Mouse (Mus musculus): Measurements from ENCODE around the gene Cyb5r2. TPM values are rescaled to one million over a fixed set of nuclear protein-coding genes. Genes with fewer than 3 reads are reported as not detected.

Gene Cyb5r2
- total RNA-seq, 4 experiments from 2014 or later: not detected

DNA sequence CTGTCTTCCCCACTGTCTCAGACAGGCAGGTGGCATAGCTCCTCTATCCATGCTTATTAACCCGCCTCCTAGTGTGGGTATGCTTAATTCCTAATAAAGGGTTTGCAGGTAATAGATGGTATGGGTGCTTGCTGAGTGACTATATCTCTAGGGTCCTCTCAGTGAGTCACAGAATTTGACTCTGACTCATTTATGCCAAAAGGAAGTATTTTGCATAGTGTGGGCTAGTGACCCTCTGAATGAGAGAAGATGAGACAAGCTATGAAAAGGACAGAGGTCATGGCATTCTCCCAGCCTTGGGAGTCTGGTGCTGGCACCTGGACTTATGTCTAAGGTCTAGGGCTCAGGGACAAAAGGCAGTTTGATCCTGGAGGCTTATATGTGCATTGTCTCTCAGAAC, 37.1 kb downstream of the Cyb5r2 start:
- no peak for DNase-seq

DNA sequence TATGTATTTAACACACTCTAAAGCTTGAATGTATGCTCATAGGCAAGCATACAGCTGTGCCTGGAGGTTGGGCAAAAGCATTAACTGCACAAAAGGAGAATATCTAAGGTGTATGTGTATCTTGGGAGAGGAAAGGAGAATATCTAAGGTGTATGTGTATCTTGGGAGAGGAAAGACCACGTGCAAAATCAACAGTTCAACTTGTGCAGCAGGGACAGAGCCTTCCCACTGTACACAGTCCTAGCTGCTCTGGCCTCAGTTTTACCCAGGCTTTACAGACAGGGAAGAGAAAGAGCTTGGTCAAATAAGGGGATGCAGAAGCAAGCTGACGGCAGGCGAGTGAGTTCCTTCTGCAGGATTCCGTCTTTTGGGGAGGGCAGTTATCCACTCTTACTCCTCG, 43.8 kb downstream of the Cyb5r2 start:
- DNase-seq: no peak

DNA sequence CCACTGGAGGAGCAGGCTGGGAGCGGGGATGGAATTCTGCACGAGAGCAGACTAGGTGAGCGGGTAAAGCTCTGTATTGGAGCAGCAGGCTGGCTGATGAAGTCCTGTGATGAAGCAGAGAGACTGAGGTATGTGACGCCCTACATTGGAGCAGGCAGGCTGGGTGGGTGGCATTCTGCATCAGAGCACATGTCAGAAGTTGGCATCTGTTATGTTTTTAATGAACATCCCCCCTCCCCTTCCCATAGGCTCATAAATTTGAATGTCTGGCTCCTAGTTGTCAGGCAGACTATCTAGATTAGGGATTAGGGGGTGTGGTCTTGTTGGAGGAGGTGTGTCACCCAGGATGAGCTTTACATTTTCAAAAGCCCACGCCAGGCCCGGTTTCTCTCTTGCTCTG, 45.1 kb downstream of the Cyb5r2 start:
- no peak for DNase-seq

DNA sequence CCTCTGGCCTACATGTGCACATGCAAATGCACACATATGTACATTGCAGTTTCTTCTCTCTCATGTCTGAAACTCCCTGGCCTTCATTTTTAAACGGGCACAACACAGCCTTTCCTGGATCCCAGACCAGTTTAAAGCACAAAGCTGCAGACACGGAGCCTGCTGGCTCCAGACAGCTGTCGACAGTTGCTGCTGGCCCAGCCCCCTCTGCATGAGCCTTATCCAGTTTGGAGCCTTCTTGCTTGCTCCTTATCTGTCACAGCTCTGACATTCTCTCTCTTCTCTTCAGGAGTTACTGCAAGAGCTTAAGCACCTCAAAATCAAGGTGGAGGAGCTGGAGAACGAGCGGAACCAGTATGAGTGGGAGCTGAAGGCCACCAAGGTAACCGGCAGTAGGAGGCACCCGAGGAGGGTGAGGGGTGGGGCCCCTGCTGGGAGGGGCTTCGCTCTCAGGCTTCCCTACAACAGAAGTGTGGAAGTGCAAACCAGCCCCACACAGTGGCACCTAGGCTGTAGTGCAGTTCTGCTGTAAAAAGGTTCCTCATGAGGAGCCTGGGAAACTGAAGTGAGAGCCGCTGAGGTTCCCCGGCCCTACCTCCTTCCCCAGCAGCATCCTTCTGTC, 49.2 kb downstream of the Cyb5r2 start:
- peak; percentile 64 for DNase-seq

DNA sequence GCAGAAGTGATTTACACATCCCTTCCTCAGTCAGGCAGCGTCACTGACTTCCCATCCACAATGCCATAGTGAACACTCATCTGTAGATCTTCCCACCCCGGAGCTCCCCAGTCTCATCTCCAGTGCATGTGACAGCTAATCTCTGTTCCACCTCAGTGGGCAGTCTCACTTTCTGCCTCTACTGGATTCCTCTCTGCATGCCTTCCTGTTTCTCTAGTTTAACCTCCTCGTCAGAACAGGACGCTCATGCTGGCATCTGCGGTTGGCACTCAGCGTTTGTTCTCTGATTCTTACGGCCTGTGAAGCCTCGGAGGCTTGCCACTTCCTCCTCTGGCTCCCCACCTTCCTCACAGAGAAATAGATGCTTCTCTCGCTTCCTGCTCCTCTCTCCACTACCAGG, 50.2 kb downstream of the Cyb5r2 start:
- DNase-seq: no peak

DNA sequence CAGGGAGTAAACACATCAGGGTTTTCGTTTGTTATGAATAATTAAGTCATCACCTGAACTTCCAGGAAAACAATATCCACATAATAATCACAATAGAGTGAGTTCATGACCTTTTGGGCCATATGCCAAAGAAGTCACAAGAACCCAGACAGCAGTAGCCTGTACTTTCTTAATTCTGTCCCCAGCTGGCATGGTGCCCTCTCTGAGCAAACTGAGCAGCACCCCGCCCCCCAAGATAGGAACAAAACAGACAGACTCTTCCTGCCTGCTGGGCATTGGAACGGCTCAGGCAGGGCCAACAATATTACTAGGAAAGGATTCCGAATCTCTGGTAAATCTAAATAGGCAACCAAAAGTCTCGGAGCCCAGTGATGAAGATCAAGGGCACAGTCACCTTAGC, 51.9 kb downstream of the Cyb5r2 start:
- no peak for DNase-seq

DNA sequence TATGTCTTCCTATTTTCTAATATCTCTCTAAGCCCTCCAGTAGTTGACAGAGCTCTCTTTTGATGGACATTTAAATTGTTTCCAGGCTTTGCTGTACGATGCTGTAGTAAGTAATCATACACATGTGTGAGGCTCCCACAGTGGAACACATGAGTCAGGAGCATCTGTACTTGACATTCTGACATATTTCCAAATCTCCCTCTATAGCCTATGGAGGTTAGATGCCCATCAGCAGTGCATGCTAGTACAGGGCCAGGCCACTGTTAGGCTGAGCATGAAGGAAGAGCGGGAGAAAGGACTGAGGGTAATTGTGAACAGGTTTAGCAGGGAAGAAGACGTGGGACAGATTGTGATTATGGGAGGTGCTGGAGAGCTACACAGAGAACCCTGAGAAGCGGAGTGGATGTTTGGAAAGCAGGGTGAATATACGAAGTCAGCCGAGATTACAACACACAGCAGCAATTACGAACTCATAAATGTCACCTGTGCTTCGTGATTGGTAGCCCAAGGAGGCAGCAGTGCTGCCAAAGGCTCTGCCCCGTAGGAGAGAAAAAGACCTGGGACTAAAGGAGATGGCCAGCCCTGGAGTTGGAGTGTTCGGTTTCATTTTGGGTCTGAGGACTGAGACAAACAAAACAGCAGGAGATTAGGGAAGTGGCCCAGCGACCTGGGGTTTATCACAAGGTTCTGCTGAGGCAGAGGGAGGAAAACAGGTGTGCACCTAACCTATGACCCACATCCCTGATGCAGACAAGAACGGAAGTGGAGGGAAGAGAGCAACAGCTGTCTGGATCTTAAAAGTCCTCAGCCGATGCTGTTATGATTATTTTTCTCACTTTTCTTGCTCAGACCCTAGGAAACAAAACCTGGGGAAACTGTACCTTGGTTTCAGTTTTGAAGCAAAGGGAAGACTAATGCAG, 55.1 kb downstream of the Cyb5r2 start:
- DNase-seq: no peak

DNA sequence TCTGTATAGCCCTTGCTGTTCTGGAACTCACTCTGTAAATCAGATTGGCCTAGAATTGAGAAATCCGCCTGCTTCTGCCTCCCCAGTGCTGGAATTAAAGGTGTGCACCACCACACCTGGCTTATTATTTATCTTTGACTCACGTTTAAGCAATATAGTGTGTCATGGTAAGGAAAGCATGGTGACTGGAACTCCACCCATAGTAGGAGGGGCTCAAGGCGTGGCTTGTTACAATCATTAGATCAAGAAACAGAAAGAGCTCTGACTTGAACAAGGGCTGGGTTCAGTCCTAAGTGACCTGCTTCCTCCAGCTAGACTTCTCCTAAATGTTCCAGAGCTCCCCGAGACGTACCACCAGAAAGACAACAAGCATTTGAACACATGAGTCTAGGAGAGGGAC, 57.2 kb downstream of the Cyb5r2 start:
- DNase-seq: no peak

DNA sequence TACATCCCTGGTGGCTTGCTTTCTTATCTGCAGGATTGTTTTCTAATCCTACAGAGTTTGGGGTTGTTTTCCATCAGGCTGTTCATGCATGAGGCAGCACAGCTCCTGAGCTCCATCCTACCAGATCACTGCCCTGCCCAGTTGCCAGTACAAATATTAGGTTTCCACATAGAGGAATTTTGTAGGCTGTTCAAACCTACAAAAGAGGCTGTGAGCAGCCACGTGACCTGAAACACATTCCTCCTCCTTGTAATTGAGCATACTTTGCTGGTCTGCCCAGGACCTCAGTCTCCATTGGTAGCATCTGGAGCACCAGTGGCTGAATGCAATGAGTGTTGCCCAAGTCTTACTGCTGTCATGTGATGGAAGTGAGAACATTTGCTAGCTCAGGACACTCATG, 57.9 kb downstream of the Cyb5r2 start:
- DNase-seq: no peak

Other genes with a start within 250 kb of the Cyb5r2 start
- 10 to 100 TPM in 2 of 4 experiments, 1 to 10 TPM in 2; 8.9 to 15.2 (median 10.5) TPM for gene Olfml1, start 190.6 kb downstream of the Cyb5r2 start, total RNA-seq (2022)
- gene Ppfibp2, start 162.8 kb downstream of the Cyb5r2 start, total RNA-seq (2022): 1 to 10 TPM; 6.8 to 8.7 (median 7.7) TPM
- not detected for gene 5330417H12Rik, start 132.9 kb downstream of the Cyb5r2 start, total RNA-seq (2022)
- not detected for gene Ovch2, start 43.2 kb upstream of the Cyb5r2 start, total RNA-seq (2022)
- gene Olfr467, start 54.2 kb upstream of the Cyb5r2 start, total RNA-seq (2022): not detected
- gene Olfr469, start 67.5 kb upstream of the Cyb5r2 start, total RNA-seq (2022): not detected
- gene Olfr470, start 89.5 kb upstream of the Cyb5r2 start, total RNA-seq (2022): not detected
- gene Olfr472, start 139.9 kb upstream of the Cyb5r2 start, total RNA-seq (2022): not detected
- not detected for gene Olfr473, start 172.4 kb upstream of the Cyb5r2 start, total RNA-seq (2022)
- gene Olfr474, start 196.6 kb upstream of the Cyb5r2 start, total RNA-seq (2022): not detected
- not detected for gene Olfr476, start 206.8 kb upstream of the Cyb5r2 start, total RNA-seq (2022)
- under 1 TPM in 1 of 4 experiments, not detected in 3; 0.12 TPM for gene Olfr477, start 228.7 kb upstream of the Cyb5r2 start, total RNA-seq (2022)